Mouse (Mus musculus): ENCODE measurements around the gene Erbb4. TPM values are rescaled to one million over a fixed set of nuclear protein-coding genes. Genes with fewer than 3 reads are reported as not detected.
A peak's percentile ranks its signal among the peaks of the same experiment; 100 is the strongest.

Erbb4 gene
- 1 to 10 TPM in 1 of 2 experiments, under 1 TPM in 1; 0.89 to 1.7 TPM for total RNA-seq (2021)
- long read RNA-seq, experiment 1, result 0 reads
- long read RNA-seq, experiment 2, result 0 reads

DNA sequence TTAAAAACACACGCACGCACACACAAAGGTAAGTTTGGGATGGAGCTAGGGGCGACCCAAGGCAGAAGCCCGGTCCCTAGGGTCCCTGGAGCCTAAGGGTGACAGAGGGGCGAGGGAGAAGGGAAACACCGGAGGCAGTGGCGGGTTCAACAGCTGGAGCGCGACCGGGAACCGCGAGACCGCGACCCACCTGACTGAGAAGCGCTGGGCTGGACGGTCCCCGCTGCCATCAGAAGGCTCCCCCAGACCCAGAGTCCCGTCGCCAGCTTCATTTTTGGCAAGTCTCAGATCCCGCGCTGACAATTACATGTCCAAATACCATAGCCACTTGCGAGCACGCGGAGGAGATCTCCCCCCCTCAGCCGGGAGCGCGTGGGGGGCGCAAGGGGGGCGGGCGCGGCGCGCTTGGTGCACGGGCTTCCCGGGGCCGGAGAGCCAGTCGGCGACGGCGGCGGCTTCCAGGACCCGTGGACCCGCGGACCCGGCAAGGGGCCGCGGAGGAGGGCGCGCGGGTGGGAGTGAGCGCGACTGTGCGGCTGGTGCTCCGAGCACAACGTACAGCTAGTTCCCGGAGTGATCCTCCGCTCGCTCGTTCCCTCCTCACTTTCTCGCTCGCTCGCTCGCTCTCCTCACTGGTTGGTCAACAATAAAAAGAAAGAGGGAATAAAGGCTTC, at the start of gene Erbb4:
TSS of gene Erbb4 (minus strand) at position 575 of the 674 bp plus-strand sequence.
- peak; percentile 19 to 20 for DNase-seq (ENCODE audit: low spot score in 2 of 2)

GRCm38 (mm10) chr1:69157346-69157745, 49.5 kb upstream of the Erbb4 start:
- no peak for DNase-seq (ENCODE audit: low spot score in 2 of 2)

DNA sequence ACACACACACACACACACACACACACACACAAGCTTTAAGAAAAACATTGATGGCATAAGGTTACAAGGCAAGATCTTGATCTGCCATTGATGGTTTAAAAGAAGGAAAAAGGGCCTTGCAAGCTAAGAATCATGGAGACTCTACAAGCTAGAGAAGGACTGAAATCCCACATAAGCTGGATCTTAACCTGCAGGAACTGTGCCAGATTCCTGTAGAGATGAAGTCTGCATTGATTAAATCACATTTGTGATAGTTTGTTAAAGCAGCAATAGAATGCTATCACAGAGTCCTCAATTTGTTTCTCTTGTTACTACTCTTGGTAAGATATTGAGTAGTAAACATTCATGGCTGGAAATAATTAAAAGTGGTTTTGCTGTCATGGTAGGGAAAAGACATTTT, 33.5 kb upstream of the Erbb4 start:
- no peak for DNase-seq (ENCODE audit: low spot score in 2 of 2)

GRCm38 (mm10) chr1:69139519-69139868, 31.6 kb upstream of the Erbb4 start:
- no peak for DNase-seq (ENCODE audit: low spot score in 2 of 2)

DNA sequence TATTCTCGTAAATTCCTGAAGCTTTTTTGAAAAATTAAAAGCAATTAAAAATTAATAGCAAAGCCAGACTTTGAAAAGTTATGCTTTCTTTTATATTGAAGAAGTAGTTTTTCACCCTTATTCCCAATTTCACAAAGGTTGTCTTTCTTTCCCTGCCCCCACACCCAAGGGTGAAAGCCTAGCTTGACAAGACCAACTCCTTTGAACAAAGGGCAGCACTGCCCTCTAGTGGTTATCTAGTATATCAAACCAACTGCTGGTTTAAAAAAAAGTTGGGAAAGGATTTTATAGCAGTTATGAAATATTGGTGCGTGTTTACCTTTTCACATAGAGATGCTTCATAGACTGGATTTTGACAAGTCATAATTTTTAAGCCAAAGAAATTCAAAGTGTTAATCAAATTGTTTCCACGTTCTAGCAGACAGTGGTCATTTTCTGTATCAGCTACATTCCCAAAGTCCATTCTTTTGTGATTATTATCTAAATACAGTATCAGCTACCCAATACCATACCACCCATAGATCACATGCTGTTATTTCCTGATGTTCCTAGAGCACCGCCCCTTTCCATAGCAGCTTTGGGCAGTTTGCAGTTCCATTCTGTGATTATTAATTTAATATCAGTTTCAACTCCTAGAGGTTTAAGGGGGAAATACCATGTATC, 31.1 kb upstream of the Erbb4 start:
- DNase-seq (ENCODE audit: low spot score in 2 of 2), result peak; percentile 24 to 32

- no peak for DNase-seq (ENCODE audit: low spot score in 2 of 2)
Measured at GRCm38 (mm10) chr1:69124147-69124848, 16.4 kb upstream of the Erbb4 start.

GRCm38 (mm10) chr1:69118249-69118938, 10.5 kb upstream of the Erbb4 start:
- DNase-seq (ENCODE audit: low spot score in 2 of 2), result no peak

- peak; percentile 17 to 35 for DNase-seq (ENCODE audit: low spot score in 2 of 2)
Measured at GRCm38 (mm10) chr1:69108159-69108925, 483 bp upstream of the Erbb4 start.

DNA sequence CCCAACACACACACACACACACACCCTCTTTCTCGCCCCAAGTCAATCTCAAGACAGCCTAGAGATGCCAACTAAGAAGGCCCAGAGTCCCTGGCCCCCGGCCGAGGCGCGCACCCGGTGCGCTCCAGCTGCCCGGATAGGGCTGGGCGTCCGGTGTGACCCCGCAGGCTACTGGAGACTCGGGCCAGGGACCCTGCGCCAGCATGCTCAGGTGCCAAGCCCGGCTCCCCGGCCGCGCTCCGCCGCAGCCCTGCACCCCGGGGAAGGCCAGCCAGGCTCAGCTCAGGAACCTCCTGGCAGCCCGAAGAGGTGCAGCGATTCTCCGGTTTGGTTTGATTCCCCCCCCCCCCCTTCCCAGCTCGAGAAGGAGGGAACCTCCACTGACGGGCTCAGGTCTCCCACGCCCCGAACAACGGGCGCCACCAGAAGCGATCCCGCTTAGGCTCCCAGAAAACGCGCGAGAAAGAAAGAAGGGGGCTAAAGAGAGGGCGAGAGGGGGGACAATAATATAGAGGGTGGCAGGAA, 860 bp downstream of the Erbb4 start:
- peak; percentile 15 to 28 for DNase-seq (ENCODE audit: low spot score in 2 of 2)

DNA sequence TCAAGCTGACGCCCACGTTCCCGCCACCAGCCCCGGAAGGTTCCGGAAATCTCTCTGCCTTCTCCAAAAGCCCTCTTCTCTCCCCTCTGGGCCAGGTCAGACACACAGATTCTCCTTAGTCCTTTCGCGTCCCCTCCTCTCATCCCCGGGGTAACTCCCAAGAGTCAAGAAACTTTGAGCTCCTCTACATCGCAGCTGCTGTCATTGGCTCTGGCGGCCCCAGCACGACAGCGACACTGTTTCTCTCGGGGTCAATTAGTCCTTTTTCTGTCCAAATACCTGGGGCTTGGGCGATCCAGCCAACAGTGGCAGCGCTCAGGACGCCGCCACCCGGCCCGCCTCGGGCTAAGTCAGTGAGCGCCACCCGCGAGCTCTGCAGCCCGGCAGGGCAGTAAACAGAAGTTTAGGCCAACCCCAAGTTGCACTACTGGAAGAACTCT, 1.5 kb downstream of the Erbb4 start:
- peak; percentile 13 to 27 for DNase-seq (ENCODE audit: low spot score in 2 of 2)

- DNase-seq (ENCODE audit: low spot score in 2 of 2), result peak; percentile 26 to 29
Measured at GRCm38 (mm10) chr1:69105493-69106321, 2.2 kb downstream of the Erbb4 start.

- no peak for DNase-seq (ENCODE audit: low spot score in 2 of 2)
Measured at GRCm38 (mm10) chr1:69105096-69105492, 2.8 kb downstream of the Erbb4 start.

DNA sequence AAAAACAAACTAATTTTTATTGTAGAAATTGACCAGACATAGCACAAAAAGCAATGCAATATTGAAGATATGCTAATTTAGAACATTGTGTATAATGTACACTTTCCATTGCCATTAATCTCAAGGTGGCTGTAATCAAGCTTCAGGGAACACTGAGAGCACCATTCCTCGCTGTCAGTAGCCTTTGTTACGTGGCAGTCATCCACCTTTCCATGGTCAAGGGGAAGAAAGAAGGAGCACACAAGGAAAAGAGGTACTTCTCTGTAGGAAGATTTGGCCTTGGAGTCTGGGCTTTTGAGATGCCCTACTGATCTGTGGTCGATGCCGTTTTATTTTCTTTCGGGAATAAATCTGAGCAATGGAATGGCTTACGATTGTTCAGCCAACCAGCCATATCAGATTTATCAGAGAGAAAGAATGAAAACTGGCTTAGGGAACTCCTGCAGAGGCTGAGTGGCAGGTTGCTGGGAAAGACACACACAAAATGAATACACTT, 4.6 kb downstream of the Erbb4 start:
- no peak for DNase-seq (ENCODE audit: low spot score in 2 of 2)

DNA sequence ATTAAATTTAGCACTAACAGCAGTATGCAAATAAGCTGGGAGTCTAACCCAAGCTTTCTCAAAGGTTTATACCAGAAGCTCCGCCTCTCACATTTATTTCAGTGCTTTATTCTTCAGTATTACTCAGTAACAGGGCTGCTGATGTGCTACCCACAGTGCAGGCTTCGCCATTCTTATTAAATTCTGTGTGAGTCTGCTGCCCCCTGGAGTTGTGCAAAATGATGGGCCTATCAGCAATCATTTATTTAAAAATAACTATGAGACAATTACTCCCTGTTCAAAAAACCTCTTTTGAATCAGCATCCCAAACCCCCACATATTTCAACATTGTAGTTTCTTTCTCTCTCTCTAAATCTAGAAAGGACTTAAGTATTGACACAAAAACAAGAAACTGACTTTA, 6.2 kb downstream of the Erbb4 start:
- no peak for DNase-seq (ENCODE audit: low spot score in 2 of 2)

GRCm38 (mm10) chr1:69093052-69093451, 14.8 kb downstream of the Erbb4 start:
- no peak for DNase-seq (ENCODE audit: low spot score in 2 of 2)

- no peak for DNase-seq (ENCODE audit: low spot score in 2 of 2)
Measured at GRCm38 (mm10) chr1:69089331-69089730, 18.5 kb downstream of the Erbb4 start.

- no peak for DNase-seq (ENCODE audit: low spot score in 2 of 2)
Measured at GRCm38 (mm10) chr1:69085753-69086152, 22.1 kb downstream of the Erbb4 start.

DNA sequence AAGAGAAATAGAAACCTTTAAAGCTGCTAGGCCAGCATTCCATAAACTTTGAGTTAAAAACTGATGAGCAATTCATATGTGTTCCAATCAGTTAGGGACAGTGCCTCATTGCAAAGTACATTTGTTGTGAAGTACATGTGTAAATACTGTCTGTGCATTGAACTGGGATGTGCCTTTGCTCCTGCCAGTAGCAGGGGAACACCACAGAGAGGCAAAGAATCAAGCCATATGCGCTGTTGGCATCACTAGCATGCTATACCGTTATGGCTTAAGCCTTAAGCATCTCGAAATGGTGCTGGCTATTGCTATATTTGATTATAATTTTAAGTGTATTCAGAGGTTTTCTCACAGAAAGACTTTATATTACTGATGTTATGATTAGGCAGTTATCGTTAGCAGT, 58.9 kb downstream of the Erbb4 start:
- DNase-seq (ENCODE audit: low spot score in 2 of 2), result no peak

DNA sequence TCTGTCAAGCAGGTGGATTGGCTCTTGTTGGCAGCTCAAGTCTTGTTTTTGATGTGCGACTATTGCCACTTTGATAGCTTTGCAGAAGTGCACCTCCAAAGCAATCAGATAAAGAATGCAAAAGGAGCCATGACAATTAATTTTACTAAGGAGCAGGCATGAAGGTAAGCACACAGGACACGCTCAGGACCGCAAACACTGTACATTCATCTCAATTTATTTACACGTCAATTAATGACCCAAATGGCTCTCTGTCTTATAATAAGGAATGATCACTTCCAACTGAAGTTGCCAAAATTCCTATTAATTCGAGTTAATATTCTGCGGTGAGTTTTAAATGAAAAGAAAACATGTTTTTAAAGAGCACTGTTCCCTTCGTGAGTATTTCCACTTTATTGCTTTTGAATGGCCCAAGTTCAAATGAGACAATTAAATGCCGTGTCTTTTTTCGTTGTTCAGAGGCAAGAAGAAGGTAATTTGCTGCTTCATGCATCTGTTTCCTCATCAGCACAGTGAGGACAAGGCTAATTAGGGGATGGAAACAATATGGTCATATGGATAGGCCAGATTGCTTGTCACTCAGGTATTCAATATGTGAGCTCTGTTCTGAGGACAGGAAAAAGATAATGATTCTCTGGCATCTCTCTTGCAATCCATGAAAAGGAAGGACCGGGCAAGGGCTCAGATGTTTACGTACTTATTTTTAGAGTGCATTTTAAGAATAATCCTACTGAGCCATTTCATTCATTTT, 61.5 kb downstream of the Erbb4 start:
- DNase-seq (ENCODE audit: low spot score in 2 of 2), result no peak
